Mouse (Mus musculus): ENCODE data around the gene Fhad1.

GRCm38 (mm10) chr4:141897838-141898237 is 117.0 kb downstream of the Fhad1 start:
- TF ChIP-seq POLR2A (IDR thresholded peaks at IDR 0.05; ENCODE audit: low read depth, low read length), result no peak
- TF ChIP-seq CTCF (conservative IDR thresholded peaks at IDR 0.05; ENCODE audit: insufficient read depth, insufficient read length, low read depth, low read length), result no peak

Data from kidney, adult 2 months (tissue).